Mouse (Mus musculus): ENCODE measurements at regions not wholly inside any gene's neighbourhood (a gene's known extent, or its start where the extent isn't known, plus 50 kb on each side); places are given as distances from the start of the nearest gene placed in this dataset.

DNA sequence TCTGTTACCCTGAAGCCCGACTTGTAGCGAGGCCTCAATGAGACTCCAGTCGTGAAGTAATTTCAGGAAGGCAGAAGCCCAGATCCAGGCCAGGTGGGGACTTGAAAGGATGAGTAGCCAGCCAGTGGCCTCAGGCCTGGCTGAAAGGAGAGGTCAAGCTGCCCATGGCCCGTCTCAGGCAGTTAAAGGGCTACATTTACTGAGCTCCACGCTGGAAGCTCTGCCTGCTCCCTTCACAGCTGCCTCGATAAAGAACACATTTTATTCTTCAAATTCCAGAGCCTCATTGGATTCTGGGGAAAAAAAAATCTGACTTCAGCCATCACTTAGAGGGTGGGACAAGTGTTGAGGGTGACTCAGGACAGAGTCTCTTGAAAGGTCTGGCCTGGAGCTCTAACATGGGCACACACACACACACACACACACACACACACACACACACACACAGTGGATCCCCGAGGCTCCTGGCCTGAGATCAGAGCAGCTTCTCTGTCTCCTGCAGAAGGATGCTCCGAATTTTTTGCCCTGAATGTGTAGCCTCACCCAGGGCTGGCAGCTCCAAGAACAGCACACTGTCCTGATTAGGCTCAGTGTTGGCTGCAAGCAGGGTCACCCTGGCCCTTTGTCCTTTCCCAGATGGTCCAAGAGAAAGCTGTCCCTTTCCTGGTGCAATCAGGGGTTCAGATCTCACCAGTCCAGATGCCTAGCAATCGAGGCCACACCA lies 53.0 kb downstream of the Gadd45g start:
- Histone ChIP-seq H3K4me3 (replicated peaks; ENCODE audit: insufficient read depth, low read depth, low read length) (no peak overlapping the region), H3K27me3 (ENCODE audit: control insufficient read depth, insufficient read depth, low read length) (no peaks in the 10 kb centered on the region), H3K27ac (ENCODE audit: insufficient read depth, low read length) (no peak overlapping the region), H3K4me1 (ENCODE audit: control insufficient read depth, insufficient read depth, low read length) (peaks cover 22% of the 10 kb centered on the region)
- no peak for DNase-seq
- TF ChIP-seq CTCF (IDR thresholded peaks at IDR 0.05; ENCODE audit: borderline replicate concordance, insufficient read depth, low read depth, low read length) (no peak), POLR2A (IDR thresholded peaks at IDR 0.05; ENCODE audit: borderline replicate concordance, insufficient read depth, low read length) (no peak)
- 75% methylated on average over 9 of the region's 9 CpGs for WGBS

DNA sequence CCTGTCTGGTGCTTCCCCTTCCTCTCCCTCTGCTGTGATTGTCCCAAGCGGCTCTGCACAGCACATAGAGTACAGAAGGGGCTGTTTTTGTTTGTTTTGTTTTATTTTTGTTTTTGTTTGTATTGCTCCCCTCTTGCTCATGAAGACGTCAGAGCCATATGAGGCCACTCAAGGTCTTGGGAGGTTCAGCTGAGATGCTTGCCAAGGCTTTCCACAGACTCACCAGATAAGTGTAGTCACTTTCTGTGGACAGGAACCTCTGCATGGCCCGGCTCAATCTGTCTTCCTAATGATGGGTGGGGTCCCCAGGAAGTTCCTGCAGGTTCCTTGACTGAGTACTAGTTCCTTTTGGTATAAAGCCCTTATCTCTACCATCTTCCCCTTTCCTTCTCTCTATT lies 53.6 kb downstream of the Gadd45g start:
- Histone ChIP-seq H3K4me1 (ENCODE audit: control insufficient read depth, insufficient read depth, low read length) (peaks cover 22% of the 10 kb centered on the region), H3K27ac (ENCODE audit: insufficient read depth, low read length) (no peak overlapping the region), H3K27me3 (ENCODE audit: control insufficient read depth, insufficient read depth, low read length) (no peaks in the 10 kb centered on the region), H3K4me3 (replicated peaks; ENCODE audit: insufficient read depth, low read depth, low read length) (no peak overlapping the region)
- WGBS: 91% methylated on average over 3 of the region's 3 CpGs
- no peak for TF ChIP-seq CTCF (IDR thresholded peaks at IDR 0.05; ENCODE audit: borderline replicate concordance, insufficient read depth, low read depth, low read length)
- no peak for TF ChIP-seq POLR2A (IDR thresholded peaks at IDR 0.05; ENCODE audit: borderline replicate concordance, insufficient read depth, low read length)
- no peak for DNase-seq

DNA sequence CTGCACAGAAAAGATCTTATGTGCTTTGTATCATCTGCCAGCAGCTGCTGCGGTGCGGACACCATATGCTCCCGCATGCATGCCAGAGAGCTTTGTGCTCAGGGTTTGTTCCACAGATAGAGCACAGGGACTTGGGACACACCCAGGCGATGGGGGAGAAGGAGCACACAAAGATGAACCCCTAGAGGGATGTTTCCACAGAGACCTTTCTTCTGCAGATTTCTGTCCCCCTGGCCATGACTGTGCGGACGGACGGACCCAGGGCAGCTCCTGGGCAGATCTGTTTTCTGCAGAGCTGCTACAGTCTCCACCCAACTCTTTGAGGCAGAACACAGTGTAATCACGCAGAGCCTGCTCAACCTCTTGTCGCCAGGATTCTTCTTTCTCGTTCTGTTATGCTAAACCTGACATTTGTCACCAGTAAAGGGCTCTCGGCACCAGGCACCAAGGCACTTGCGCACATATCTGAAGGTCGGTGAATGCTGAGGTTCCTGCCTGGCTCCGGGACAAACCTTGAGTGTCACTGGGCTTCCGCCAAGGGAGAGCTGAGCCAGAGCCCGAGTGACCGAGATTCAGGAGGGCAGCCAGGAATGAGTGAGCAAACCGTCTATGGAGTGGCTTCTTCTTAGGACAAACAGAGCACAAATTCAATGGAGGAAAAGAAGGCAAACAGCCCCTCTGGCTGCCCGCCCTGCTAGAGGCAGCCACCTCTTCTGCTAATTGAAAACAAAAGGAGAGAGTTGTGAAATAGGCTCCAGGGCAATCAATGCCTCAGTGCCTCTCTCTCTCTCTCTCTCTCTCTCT lies 56.2 kb downstream of the Gadd45g start:
- peak; percentile 95 to 96 for DNase-seq
- no peaks in the 10 kb centered on the region for H3K27me3 ChIP-seq (ENCODE audit: control insufficient read depth, insufficient read depth, low read length)
- H3K4me3 ChIP-seq (replicated peaks; ENCODE audit: insufficient read depth, low read depth, low read length): peak overlapping the region; percentile 51
- peak overlapping the region; percentile 95 for H3K27ac ChIP-seq (ENCODE audit: insufficient read depth, low read length)
- TF ChIP-seq CTCF (IDR thresholded peaks at IDR 0.05; ENCODE audit: borderline replicate concordance, insufficient read depth, low read depth, low read length) (no peak), POLR2A (IDR thresholded peaks at IDR 0.05; ENCODE audit: borderline replicate concordance, insufficient read depth, low read length) (0 out of 2 replicates have a peak, but pooled peaks have one; percentile 29)
- H3K4me1 ChIP-seq (ENCODE audit: control insufficient read depth, insufficient read depth, low read length): peaks cover 22% of the 10 kb centered on the region
- 5% methylated on average over 19 of the region's 19 CpGs for WGBS

DNA sequence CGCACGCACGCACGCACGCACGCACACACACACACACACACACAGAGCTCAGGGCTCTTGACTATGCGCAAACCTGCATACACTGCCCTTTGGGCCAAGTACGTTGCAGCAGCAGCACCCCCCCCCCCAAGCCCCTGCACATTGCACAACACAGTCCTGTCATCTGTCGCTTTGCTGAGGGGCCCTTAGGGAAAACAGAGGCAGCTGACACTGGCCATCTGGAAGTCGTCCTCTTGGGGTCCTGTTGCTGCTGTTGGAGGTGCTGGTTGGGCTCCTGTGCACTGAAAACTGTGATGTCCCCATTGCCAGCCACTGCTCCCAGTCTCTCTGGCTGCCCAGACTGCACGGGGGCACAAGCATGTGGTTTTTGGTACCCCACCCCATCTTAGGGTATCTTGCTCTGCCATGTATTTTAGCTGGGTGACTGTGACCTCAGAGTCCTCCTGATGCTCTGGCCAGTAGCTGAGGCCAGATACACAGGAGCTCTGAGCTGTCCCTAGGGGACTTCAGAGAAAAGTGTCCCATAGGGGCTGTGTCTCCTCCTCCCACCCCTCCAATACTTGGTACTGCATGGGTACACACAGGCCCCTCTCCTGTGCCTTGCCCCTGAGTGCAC lies 57.0 kb downstream of the Gadd45g start:
- peak overlapping the region; percentile 95; the same call in 1 of the 2 replicates for H3K27ac ChIP-seq (ENCODE audit: insufficient read depth, low read length)
- WGBS: 26% methylated on average over 11 of the region's 11 CpGs
- H3K27me3 ChIP-seq (ENCODE audit: control insufficient read depth, insufficient read depth, low read length): no peaks in the 10 kb centered on the region
- H3K4me3 ChIP-seq (replicated peaks; ENCODE audit: insufficient read depth, low read depth, low read length): no peak overlapping the region
- TF ChIP-seq POLR2A (IDR thresholded peaks at IDR 0.05; ENCODE audit: borderline replicate concordance, insufficient read depth, low read length) (no peak), CTCF (IDR thresholded peaks at IDR 0.05; ENCODE audit: borderline replicate concordance, insufficient read depth, low read depth, low read length) (no peak)
- peaks cover 22% of the 10 kb centered on the region for H3K4me1 ChIP-seq (ENCODE audit: control insufficient read depth, insufficient read depth, low read length)
- no peak for DNase-seq

DNA sequence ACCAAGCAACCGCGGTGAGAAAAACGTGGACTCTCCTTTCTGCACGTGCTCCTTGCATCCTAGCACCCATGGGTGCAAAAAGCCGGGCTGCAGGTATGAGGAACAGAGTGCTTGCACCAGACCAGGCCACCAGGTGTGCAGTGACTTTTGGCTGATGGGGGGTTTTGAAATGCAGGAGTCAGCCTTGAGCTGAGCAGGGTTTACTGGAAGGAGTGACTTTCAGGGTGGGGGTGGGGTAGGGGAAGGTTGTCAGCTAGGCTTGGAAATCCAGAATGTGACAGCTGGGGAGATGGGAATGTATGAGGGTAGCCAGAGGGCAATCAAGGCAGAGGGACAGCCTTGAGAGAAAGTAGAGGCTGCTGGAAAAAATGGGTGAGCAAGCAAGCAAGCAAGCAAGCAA lies 58.8 kb downstream of the Gadd45g start:
- Histone ChIP-seq H3K4me1 (ENCODE audit: control insufficient read depth, insufficient read depth, low read length) (peaks cover 20% of the 10 kb centered on the region), H3K4me3 (replicated peaks; ENCODE audit: insufficient read depth, low read depth, low read length) (no peak overlapping the region), H3K27ac (ENCODE audit: insufficient read depth, low read length) (no peak overlapping the region), H3K27me3 (ENCODE audit: control insufficient read depth, insufficient read depth, low read length) (no peaks in the 10 kb centered on the region)
- DNase-seq: no peak
- no peak for TF ChIP-seq POLR2A (IDR thresholded peaks at IDR 0.05; ENCODE audit: borderline replicate concordance, insufficient read depth, low read length)
- 97% methylated on average over 5 of the region's 5 CpGs for WGBS

DNA sequence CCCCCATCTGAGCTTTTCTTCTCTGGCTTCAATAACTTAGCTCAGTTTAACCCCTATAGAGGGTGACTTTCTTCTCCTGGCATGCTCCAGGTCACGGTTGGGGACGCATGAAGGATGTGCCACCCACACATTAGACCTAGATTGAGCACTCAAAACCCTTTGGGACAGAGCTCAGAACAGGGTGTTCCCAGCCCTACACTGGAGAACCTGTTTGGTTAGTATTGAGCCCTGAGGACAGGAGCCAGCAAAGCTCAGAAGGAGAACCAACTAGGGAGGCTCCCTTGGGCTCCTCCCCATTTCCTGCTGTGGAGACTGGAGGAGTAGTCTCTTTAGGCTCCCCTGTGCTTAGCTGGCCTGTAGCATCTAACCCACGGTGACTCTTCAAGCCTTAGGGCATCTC lies 59.6 kb downstream of the Gadd45g start:
- DNase-seq: no peak
- Histone ChIP-seq H3K4me3 (replicated peaks; ENCODE audit: insufficient read depth, low read depth, low read length) (no peak overlapping the region), H3K27ac (ENCODE audit: insufficient read depth, low read length) (no peak overlapping the region), H3K4me1 (ENCODE audit: control insufficient read depth, insufficient read depth, low read length) (peaks cover 20% of the 10 kb centered on the region), H3K27me3 (ENCODE audit: control insufficient read depth, insufficient read depth, low read length) (no peaks in the 10 kb centered on the region)
- 96% methylated on average over 3 of the region's 3 CpGs for WGBS
- TF ChIP-seq CTCF (IDR thresholded peaks at IDR 0.05; ENCODE audit: borderline replicate concordance, insufficient read depth, low read depth, low read length) (no peak), POLR2A (IDR thresholded peaks at IDR 0.05; ENCODE audit: borderline replicate concordance, insufficient read depth, low read length) (no peak)

DNA sequence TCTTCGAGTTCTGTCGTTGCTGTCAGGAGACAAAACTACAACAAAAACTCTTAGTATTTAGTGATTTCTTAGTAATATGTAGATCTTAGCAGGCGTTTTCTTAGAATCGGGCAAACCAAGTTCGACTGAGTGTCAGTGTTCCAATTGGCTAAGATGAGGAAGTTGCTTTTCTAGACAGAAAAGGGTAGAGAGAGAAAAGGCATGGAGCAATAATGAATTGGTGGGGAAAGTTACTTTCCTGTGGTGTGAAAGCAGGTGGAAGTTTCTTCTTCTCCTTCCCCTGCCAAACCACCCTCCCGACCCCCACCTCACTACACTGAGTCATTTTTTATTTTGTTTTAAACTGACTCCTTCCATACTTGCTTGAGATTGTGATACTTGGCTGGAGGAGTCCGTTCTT lies 62.0 kb downstream of the Gadd45g start:
- H3K27me3 ChIP-seq (ENCODE audit: control insufficient read depth, insufficient read depth, low read length): no peaks in the 10 kb centered on the region
- no peak overlapping the region for H3K27ac ChIP-seq (ENCODE audit: insufficient read depth, low read length)
- no peak for TF ChIP-seq POLR2A (IDR thresholded peaks at IDR 0.05; ENCODE audit: borderline replicate concordance, insufficient read depth, low read length)
- no peak for TF ChIP-seq CTCF (IDR thresholded peaks at IDR 0.05; ENCODE audit: borderline replicate concordance, insufficient read depth, low read depth, low read length)
- 80% methylated on average over 7 of the region's 7 CpGs for WGBS
- no peak for DNase-seq
- H3K4me1 ChIP-seq (ENCODE audit: control insufficient read depth, insufficient read depth, low read length): peaks cover 15% of the 10 kb centered on the region
- no peak overlapping the region for H3K4me3 ChIP-seq (replicated peaks; ENCODE audit: insufficient read depth, low read depth, low read length)
